ENCODE assay signal across 16 mouse cellular contexts in the genomic region with DNA sequence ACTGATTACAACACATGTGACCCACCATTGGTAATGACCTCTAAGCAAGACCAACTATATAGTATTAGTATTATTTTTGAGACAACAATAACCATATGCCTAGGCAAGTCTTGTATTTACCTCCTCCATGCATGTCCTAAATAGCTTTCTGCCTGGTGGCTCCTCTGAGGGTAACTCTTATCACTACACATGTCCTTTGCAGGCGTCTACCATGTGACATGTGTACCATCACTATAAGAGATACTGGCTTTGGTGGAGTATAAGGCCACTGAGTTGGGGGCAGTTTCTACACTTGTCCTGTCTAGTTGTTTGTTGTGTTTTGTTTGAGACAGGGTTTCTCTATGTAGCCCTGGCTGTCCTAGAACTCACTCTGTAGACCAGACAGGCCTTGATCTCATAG.
"Had no signal": no experiment of that assay in that cellular context is flagged by ENCODE, and none has a peak within 500 bp of the region (broad histone marks: within the 10 kb centered on the region; RNA-seq: fewer than 3 reads in every experiment).

No protein-coding gene starts in this region.

- H3K27ac ChIP-seq: lung, embryonic 15.5 days; macrophage; midbrain, embryonic 12.5 days; neural tube, embryonic 12.5 days had no signal

- H3K36me3 ChIP-seq: lung, embryonic 15.5 days; midbrain, embryonic 12.5 days; neural tube, embryonic 12.5 days had no signal

- H3K4me1 ChIP-seq: lung, embryonic 15.5 days; midbrain, embryonic 12.5 days; neural tube, embryonic 12.5 days had no signal

- ATAC-seq: lung, postnatal 0 days had no signal

- H3K4me2 ChIP-seq: lung, embryonic 15.5 days; midbrain, embryonic 12.5 days; neural tube, embryonic 12.5 days had no signal

- H3K4me3 ChIP-seq: lung, embryonic 15.5 days; megakaryocyte, embryonic 14.5 days; midbrain, embryonic 12.5 days; neural tube, embryonic 12.5 days had no signal

- H3K9ac ChIP-seq: lung, embryonic 15.5 days; midbrain, embryonic 12.5 days; neural tube, embryonic 12.5 days had no signal

- H3K9me3 ChIP-seq: lung, embryonic 15.5 days; megakaryocyte, embryonic 14.5 days; midbrain, embryonic 12.5 days; neural tube, embryonic 12.5 days had no signal

- DNase-seq: lung, adult 2 months; lung, postnatal 14 days; lung, postnatal 36 days; midbrain, embryonic 14.5 days; right cerebral cortex, postnatal 14 days; right cerebral cortex, postnatal 4 days; spleen, adult 18-20 months; thymus, adult 2 months; thymus, postnatal 25 days; thymus, postnatal 4 days had no signal

- H3K27me3 ChIP-seq: lung, embryonic 15.5 days; midbrain, embryonic 12.5 days; neural tube, embryonic 12.5 days had no signal
